Mouse (Mus musculus) stomach, embryonic 16.5 days (tissue): ENCODE results near the gene Abraxas2. TPM values are rescaled to one million over a fixed set of nuclear protein-coding genes. Genes with fewer than 3 reads are reported as not detected.

Source experiments
- ATAC-seq: fragments of 200-750 bp; cut with Nextera tagmentation; 2 replicates; pipeline ENCODE4 v1.8.0; 2017; ENCODE audit warnings: moderate number of reproducible peaks, moderate TSS enrichment; ENCODE audit not compliant: insufficient read depth, low FRiP score
- H3K27ac ChIP-seq: fragments of 300-500 bp; sonication (generic); 2 replicates; pipeline ENCODE4 v1.5.1; 2014; ENCODE audit warnings: low read length
- H3K27me3 ChIP-seq: fragments of 300-500 bp; sonication (generic); 2 replicates; pipeline ENCODE4 v1.6.1; 2014; ENCODE audit warnings: low read length, control low read depth, mixed read lengths; ENCODE audit not compliant: control insufficient read depth, insufficient read depth
- H3K36me3 ChIP-seq: fragments of 300-500 bp; sonication (generic); 2 replicates; pipeline ENCODE4 v1.6.1; 2014; ENCODE audit warnings: low read length; ENCODE audit not compliant: control insufficient read depth, insufficient read depth
- H3K4me1 ChIP-seq: fragments of 300-500 bp; sonication (generic); 2 replicates; pipeline ENCODE4 v1.6.1; 2014; ENCODE audit warnings: low read length, control low read depth, mixed read lengths; ENCODE audit not compliant: control insufficient read depth, insufficient read depth
- H3K4me2 ChIP-seq: fragments of 300-500 bp; sonication (generic); 2 replicates; pipeline ENCODE4 v1.6.1; 2014; ENCODE audit warnings: low read depth, low read length, mixed read lengths
- H3K4me3 ChIP-seq: fragments of 300-500 bp; sonication (generic); replicated peaks from 2 replicates; pipeline ENCODE4 v1.5.1; 2014; ENCODE audit warnings: mild to moderate bottlenecking, low read length
- H3K9ac ChIP-seq: fragments of 300-500 bp; sonication (generic); 2 replicates; pipeline ENCODE4 v1.6.1; 2014; ENCODE audit warnings: low read length
- H3K9me3 ChIP-seq: fragments of 300-500 bp; sonication (generic); replicated peaks from 2 replicates; pipeline ENCODE4 v1.6.1; 2016; ENCODE audit warnings: low read length, control low read depth; ENCODE audit not compliant: control insufficient read depth
- WGBS: fragments of 180-500 bp; shearing (Covaris S2); extraction: QIAGEN DNeasy Blood & Tissue Kit; methylation state at CpG from one replicate; pipeline ENCODE4 v1.1.7; 2014; 5-methylcytosine and 5-hydroxymethylcytosine counted together
- polyA plus RNA-seq: library from polyadenylated mRNA; unstranded; fragments of >200 nt; fragmentation: Nextera tagmentation; extraction: Ambion mirVana; gene quantifications from 2 replicates; pipeline ENCODE4 v1.2.1, GENCODE M21; 2015

The Abraxas2 gene
- polyA plus RNA-seq, 1 experiment from 2014 or later: 31.0 TPM

- no peaks in the 10 kb centered on the region for H3K36me3 ChIP-seq
- no peak overlapping the region for H3K27ac ChIP-seq
- no peak for ATAC-seq
- no peak overlapping the region for H3K4me3 ChIP-seq
- H3K4me1 ChIP-seq: peaks cover 22% of the 10 kb centered on the region
- no peaks in the 10 kb centered on the region for H3K9me3 ChIP-seq
- H3K27me3 ChIP-seq: no peaks in the 10 kb centered on the region
- no peak overlapping the region for H3K9ac ChIP-seq
- no peak overlapping the region for H3K4me2 ChIP-seq
- WGBS: 73% methylated on average over 5 of the region's 5 CpGs
Measured at GRCm38 (mm10) chr7:132815081-132815480, 43.9 kb upstream of the Abraxas2 start.

DNA sequence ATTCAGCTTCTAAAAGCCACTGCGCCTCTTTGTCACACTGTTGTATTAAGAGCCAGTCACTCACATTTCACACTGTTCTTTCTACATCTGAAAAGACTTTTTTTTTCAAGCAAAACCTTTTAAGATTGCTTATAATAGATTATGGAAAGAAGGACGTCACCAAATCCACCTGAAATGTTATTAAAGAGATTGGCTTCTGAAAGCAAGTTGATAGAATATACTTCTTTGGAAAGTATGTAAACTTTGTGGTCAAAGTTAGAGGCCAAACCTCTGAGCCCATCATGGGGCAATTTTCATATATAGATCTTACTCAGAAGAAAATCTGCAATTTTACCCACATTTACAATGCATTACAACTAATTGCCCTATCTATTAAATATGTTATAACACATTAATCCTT, 42.5 kb upstream of the Abraxas2 start:
- ATAC-seq: no peak
- Histone ChIP-seq H3K27ac (no peak overlapping the region), H3K4me2 (no peak overlapping the region), H3K4me1 (0 out of 2 replicates have a peak, but pooled peaks cover 8% of the 10 kb centered on the region), H3K4me3 (no peak overlapping the region), H3K9me3 (no peaks in the 10 kb centered on the region), H3K27me3 (no peaks in the 10 kb centered on the region), H3K9ac (no peak overlapping the region), H3K36me3 (no peaks in the 10 kb centered on the region)
- WGBS: 64% methylated on average over 2 of the region's 2 CpGs

DNA sequence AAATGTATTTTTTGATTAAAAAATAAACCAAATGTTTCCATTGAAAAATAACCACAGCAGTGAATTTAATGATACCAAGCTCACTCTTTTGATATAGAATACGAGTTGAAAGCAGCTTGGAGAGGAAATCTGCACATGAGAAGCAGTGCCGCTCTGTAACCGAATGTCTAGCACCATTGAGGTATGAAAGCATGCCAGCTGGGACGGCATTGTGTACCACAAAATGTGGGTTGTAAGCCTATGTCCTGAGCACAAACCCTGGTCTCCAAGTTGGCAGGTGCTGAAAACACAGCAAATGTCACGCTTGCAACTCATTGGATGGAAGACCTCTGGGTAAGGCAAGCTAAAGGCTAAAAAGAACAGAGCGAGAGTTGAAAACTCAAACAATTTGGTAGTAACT, 42.0 kb upstream of the Abraxas2 start:
- Histone ChIP-seq H3K36me3 (no peaks in the 10 kb centered on the region), H3K27ac (no peak overlapping the region), H3K9me3 (no peaks in the 10 kb centered on the region), H3K27me3 (no peaks in the 10 kb centered on the region), H3K4me3 (no peak overlapping the region), H3K4me1 (0 out of 2 replicates have a peak, but pooled peaks cover 8% of the 10 kb centered on the region), H3K4me2 (no peak overlapping the region), H3K9ac (no peak overlapping the region)
- 95% methylated on average over 6 of the region's 6 CpGs for WGBS
- no peak for ATAC-seq

DNA sequence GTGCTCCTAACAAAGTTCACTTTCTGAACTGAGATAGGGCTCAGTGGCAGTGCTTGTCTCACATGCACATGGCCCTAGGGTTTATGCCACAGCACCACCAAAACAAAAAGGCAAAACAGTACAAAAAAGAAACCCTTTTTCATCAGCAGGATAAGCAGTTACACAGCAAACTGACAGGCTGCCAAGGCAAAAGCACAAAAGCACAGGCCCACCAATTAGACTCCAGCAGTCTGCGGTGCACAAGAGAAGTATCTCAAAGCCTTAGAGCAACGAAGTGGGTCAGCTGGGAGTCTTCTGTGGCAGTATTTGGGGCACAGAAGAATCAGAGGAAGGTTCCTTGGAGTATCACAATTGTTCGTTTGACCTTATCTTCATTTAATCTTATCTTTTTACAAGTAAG, 38.3 kb upstream of the Abraxas2 start:
- 77% methylated on average over 3 of the region's 3 CpGs for WGBS
- H3K4me2 ChIP-seq: no peak overlapping the region
- H3K27me3 ChIP-seq: no peaks in the 10 kb centered on the region
- no peak for ATAC-seq
- 0 out of 2 replicates have a peak, but pooled peaks cover 2% of the 10 kb centered on the region for H3K4me1 ChIP-seq
- no peaks in the 10 kb centered on the region for H3K9me3 ChIP-seq
- no peak overlapping the region for H3K9ac ChIP-seq
- H3K36me3 ChIP-seq: peaks cover 4% of the 10 kb centered on the region; the same call in 1 of the 2 replicates
- H3K4me3 ChIP-seq: no peak overlapping the region
- H3K27ac ChIP-seq: no peak overlapping the region

DNA sequence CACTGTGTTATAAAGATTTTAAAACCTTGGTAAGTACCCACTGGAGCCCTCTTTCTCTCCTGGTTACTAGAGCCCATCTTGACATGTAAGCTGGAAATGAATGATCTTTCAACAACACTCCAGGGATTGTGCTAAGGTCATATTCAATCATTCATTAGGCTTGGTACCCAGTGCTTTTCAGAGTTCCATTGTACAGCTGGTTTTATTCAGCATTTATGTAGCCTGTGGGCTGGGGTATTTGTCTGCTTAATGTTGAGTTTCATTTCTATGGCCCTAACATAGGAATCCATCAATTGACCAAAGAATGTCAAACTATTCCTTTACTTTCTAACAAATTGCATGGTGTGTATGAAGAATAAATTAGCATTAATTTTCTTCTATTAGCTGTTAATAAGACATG, 35.2 kb upstream of the Abraxas2 start:
- Histone ChIP-seq H3K27me3 (no peaks in the 10 kb centered on the region), H3K27ac (no peak overlapping the region), H3K4me1 (no peaks in the 10 kb centered on the region), H3K9ac (no peak overlapping the region), H3K4me3 (no peak overlapping the region), H3K4me2 (no peak overlapping the region), H3K9me3 (no peaks in the 10 kb centered on the region), H3K36me3 (peaks cover 4% of the 10 kb centered on the region; the same call in 1 of the 2 replicates)
- no peak for ATAC-seq

DNA sequence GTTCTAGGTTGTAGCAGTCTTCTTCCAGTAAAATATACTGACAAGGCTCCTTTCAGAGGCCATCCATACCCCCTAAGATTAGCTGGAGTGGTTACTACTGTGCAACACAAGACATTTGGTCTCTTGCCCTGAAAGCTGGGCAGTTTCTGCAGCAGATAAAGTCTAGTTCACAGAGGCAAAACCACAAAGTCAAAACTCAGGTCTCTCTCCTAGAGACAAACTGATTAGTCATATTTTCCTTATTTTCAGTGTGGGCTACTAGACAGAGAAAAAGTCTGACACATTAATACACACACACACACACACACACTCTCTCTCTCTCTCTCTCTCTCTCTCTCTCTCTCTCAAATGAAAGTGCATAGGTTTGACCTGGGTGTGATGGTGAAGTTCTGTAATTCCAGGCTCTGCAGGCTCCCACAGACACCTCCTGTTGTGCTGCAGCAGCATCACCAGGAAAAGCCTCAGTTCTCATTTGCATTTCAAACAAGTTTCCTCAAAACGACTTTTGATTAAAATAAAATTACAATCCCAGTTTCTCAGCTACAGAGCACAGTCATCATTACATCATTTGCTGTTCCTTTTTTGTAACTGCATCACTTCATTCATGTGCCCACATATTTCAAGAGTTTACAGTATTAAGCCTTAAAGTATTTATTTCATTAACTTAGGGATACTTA, 34.5 kb upstream of the Abraxas2 start:
- Histone ChIP-seq H3K4me2 (no peak overlapping the region), H3K27me3 (no peaks in the 10 kb centered on the region), H3K27ac (no peak overlapping the region), H3K9me3 (no peaks in the 10 kb centered on the region), H3K4me1 (no peaks in the 10 kb centered on the region), H3K4me3 (no peak overlapping the region), H3K9ac (no peak overlapping the region), H3K36me3 (peaks cover 4% of the 10 kb centered on the region; the same call in 1 of the 2 replicates)
- ATAC-seq: no peak
- WGBS: 17% methylated on average over 1 of the region's 1 CpGs

- Histone ChIP-seq H3K36me3 (peaks cover 15% of the 10 kb centered on the region; the same call in 1 of the 2 replicates), H3K27ac (no peak overlapping the region), H3K4me1 (no peaks in the 10 kb centered on the region), H3K4me2 (no peak overlapping the region), H3K9ac (no peak overlapping the region), H3K27me3 (no peaks in the 10 kb centered on the region), H3K9me3 (no peaks in the 10 kb centered on the region), H3K4me3 (no peak overlapping the region)
- 77% methylated on average over 4 of the region's 4 CpGs for WGBS
- ATAC-seq: no peak
Measured at GRCm38 (mm10) chr7:132830955-132831354, 28.1 kb upstream of the Abraxas2 start.

DNA sequence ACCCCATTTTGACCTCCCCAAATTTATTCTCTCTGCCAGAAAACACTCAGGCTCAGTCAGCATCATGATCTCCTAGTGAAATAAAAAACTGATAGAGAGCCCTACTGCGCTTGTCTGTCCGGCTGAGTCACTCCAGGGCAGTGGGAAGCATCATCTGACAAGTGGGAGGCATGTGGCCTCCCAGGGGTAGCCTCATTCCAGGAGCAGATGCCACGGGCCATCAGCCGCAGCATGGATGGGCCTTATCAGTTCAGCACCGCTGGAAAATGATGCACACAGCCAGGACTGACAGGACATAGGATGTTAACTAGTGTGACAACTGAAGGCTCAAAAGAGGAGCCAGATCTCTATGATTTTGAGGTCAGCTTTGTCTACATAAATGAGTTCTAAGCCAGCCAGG, 17.7 kb upstream of the Abraxas2 start:
- ATAC-seq: no peak
- Histone ChIP-seq H3K27ac (no peak overlapping the region), H3K27me3 (no peaks in the 10 kb centered on the region), H3K4me3 (no peak overlapping the region), H3K9me3 (no peaks in the 10 kb centered on the region), H3K36me3 (no peaks in the 10 kb centered on the region; the same call in 1 of the 2 replicates), H3K9ac (no peak overlapping the region), H3K4me2 (no peak overlapping the region), H3K4me1 (no peaks in the 10 kb centered on the region)
- 82% methylated on average over 5 of the region's 5 CpGs for WGBS

GRCm38 (mm10) chr7:132842455-132842854, 16.6 kb upstream of the Abraxas2 start:
- no peaks in the 10 kb centered on the region for H3K27me3 ChIP-seq
- no peak overlapping the region for H3K9ac ChIP-seq
- no peak overlapping the region for H3K4me3 ChIP-seq
- H3K9me3 ChIP-seq: no peaks in the 10 kb centered on the region
- H3K4me2 ChIP-seq: no peak overlapping the region
- WGBS: 96% methylated on average over 1 of the region's 1 CpGs
- peaks cover under 1% of the 10 kb centered on the region; the same call in 1 of the 2 replicates for H3K36me3 ChIP-seq
- ATAC-seq: no peak
- H3K4me1 ChIP-seq: no peaks in the 10 kb centered on the region
- no peak overlapping the region for H3K27ac ChIP-seq
